Mouse (Mus musculus): Measurements from ENCODE around the gene Galnt16. TPM values are rescaled to one million over a fixed set of nuclear protein-coding genes. Genes with fewer than 3 reads are reported as not detected.
A peak's percentile ranks its signal among the peaks of the same experiment; 100 is the strongest.

Galnt16 gene
- polyA plus RNA-seq, 1 experiment from 2014 or later: 5.2 TPM

DNA sequence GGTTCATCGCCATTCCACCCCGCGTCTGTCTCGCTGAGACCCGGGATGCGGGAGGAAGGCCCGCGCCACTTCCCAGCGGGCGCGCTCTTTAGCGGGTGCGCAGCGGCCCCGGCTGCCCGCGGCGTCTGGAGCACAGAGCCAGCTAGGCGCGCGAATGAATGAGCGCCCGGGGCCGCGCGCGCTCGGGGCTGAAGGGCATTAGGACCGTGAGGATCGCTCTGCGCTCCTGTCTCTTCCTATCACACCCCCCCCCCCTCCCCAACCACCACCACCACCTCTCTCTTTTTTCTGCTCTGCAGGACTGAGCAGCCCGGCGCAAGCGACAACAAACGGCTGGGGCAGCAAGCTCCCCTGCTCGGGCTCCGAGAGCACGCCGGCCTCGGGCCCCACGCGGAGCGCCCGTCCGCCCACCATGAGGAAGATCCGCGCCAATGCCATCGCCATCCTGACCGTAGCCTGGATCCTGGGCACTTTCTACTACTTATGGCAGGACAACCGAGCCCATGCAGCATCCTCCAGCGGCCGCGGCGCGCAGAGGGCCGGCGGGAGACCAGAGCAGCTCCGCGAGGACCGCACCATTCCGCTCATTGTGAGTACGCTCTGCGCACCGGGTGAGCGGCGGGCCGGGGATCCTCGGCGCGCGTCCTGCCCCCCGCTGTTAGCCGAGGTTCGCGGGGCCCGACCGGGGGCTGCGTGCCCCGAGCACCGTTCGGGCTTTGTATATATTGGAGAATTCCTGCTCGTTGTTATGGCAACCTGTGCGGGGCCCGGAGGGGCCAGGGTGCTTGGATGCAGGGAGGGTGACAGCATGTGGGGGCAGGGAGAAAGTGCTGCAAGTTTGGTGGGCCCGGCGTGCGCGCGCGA is 912 bp downstream of the Galnt16 start:
- Histone ChIP-seq H3K4me3 (peak overlapping the region; percentile 76), H3K27ac (peak overlapping the region; percentile 56), H3K9me3 (no peaks in the 10 kb centered on the region), H3K4me1 (peaks cover 29% of the 10 kb centered on the region), H3K36me3 (no peaks in the 10 kb centered on the region), H3K27me3 (ENCODE audit: insufficient read depth, poor library complexity, severe bottlenecking) (peaks cover 99% of the 10 kb centered on the region)
- WGBS: under 1% methylated on average over 88 of the region's 90 CpGs
- DNase-seq (ENCODE audit: low spot score): no peak

DNA sequence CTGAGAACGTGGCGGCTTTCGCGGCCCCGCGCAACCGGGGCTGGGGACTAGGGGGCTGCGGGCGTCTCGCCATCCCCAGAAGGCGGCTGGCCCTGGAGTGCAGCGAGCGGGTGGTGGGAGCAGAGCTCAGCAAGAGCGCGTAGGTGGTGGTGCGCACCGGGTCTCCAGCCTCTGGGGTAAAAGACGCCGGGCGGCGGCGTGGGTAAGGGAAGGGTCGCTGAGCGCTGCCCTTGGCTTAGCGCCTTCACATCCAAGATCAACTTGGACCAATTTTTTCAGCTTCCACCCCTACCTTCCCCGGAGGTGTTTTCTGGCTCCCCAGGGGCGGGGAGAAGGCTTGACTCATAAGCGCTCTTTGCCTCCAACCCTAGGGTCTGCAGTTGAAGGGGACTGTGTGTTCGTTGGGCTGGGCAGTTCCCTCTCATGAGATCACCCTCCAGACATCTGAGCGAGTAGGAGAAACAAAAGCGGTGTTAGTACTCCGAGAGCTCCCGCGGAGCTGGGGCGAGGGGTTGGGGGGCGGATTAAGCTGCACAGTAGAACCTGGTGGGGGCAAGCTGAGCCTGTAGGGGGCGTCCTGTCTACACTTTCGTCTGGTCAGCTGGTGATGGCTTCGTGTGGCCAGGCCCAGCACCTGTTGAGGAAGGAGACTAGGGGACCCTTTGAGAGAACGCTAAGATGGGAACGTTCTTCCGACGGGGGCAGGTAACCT is 1.7 kb downstream of the Galnt16 start:
- Histone ChIP-seq H3K36me3 (no peaks in the 10 kb centered on the region), H3K4me3 (peak overlapping the region; percentile 76), H3K27ac (peak overlapping the region; percentile 56), H3K27me3 (ENCODE audit: insufficient read depth, poor library complexity, severe bottlenecking) (peaks cover 95% of the 10 kb centered on the region), H3K9me3 (no peaks in the 10 kb centered on the region), H3K4me1 (peaks cover 29% of the 10 kb centered on the region)
- WGBS: 2% methylated on average over 43 of the region's 43 CpGs
- DNase-seq (ENCODE audit: low spot score): peak; percentile 73

DNA sequence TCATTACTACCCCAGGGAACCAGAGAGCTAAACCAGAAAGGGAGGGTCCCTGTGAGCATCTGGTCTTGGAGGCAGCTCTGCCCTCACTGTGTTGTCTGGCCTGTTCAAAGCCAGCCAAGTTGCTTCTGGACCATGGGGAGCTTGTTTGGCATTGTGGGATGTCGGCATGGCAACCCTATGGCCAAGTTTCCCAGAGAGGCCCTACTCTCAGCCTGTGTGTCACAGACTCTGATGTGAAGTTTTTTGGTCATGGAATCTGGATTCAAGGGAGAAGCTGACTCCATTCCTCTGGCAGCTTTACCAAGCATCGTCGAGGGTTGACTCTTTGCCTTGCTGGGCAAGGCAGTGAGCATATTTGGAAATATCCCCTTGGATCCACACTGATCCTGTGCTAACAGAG is 3.9 kb downstream of the Galnt16 start:
- WGBS: 65% methylated on average over 3 of the region's 3 CpGs
- H3K4me1 ChIP-seq: peaks cover 36% of the 10 kb centered on the region
- H3K9me3 ChIP-seq: no peaks in the 10 kb centered on the region
- no peak overlapping the region for H3K4me3 ChIP-seq
- H3K27ac ChIP-seq: no peak overlapping the region
- no peak for DNase-seq (ENCODE audit: low spot score)
- H3K27me3 ChIP-seq (ENCODE audit: insufficient read depth, poor library complexity, severe bottlenecking): peaks cover 73% of the 10 kb centered on the region
- no peaks in the 10 kb centered on the region for H3K36me3 ChIP-seq

DNA sequence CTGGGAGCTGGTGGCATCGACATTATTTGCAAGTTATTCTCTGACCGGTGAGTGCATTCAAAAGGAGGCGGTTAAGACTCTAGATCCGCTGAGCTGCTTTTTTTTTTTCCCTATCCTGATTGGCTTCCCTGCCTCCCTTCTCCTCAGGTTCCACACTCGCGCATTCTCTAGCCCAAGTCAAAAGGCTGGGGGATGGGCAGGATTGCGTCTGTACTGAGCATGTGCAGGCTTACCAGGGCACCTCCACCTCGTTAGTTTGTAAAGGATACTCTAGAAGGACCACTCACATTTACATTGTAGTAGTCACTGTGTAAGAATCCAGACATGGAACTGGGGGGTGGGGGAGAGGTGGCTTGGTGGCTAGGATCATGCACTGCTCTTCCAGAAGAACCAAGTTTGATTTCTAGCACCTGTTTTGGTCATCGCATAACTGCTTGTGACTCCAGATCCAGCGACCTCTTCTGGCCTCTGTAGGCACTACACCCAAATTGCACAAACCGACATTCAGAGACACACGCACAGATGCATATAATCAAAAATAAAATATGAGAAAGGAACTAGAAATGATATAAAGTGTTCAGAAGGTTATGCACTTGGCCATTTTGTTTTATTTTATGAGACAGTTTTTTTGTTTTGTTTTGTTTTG is 6.3 kb downstream of the Galnt16 start:
- no peak overlapping the region for H3K27ac ChIP-seq
- WGBS: 22% methylated on average over 12 of the region's 12 CpGs
- H3K9me3 ChIP-seq: no peaks in the 10 kb centered on the region
- H3K4me3 ChIP-seq: no peak overlapping the region
- peaks cover 49% of the 10 kb centered on the region for H3K27me3 ChIP-seq (ENCODE audit: insufficient read depth, poor library complexity, severe bottlenecking)
- H3K4me1 ChIP-seq: peaks cover 34% of the 10 kb centered on the region
- H3K36me3 ChIP-seq: no peaks in the 10 kb centered on the region
- DNase-seq (ENCODE audit: low spot score): no peak

DNA sequence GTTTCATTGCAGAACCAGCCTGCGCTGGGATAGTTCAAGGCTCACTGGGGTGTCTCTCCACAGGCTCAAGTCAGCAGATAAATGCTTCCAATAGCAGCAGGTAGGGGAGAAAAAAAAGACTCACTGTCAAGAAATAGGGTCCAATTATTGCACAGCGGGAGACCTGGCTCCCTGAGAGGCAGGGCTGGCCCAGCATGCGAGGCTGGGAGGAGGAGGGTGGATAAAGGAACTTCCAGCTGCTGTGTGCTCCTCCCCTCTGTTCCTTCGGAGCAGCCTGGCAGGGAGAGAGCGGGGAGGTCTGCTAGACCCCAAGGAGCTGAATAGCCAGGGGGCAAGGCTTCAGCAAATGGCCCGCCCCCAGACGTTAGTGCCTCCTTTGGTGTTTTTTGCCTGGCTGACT is 7.4 kb downstream of the Galnt16 start:
- 20% methylated on average over 7 of the region's 7 CpGs for WGBS
- Histone ChIP-seq H3K9me3 (no peaks in the 10 kb centered on the region), H3K36me3 (no peaks in the 10 kb centered on the region), H3K4me3 (no peak overlapping the region), H3K27me3 (ENCODE audit: insufficient read depth, poor library complexity, severe bottlenecking) (peaks cover 38% of the 10 kb centered on the region), H3K4me1 (peaks cover 25% of the 10 kb centered on the region), H3K27ac (no peak overlapping the region)
- no peak for DNase-seq (ENCODE audit: low spot score)

DNA sequence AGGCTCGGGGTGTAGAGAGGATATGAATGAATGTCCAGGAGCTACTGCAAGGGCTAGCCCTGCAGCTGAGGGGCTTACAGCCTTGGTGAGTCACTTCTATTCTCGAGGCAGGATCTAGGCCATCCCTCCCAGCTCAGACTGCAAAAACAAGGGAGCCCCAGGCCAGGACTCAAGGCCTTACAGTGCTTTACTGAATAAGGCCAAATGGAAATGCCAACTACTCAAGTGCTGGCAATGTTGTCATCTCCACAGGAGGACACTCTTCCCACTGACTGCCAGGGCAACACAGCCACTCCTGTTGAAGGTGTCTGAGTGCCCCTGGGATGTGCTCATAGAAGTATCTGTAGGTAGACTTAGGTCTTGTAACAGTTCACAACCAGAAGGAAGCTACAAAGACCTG is 8.4 kb downstream of the Galnt16 start:
- 69% methylated on average over 2 of the region's 2 CpGs for WGBS
- H3K27ac ChIP-seq: no peak overlapping the region
- no peak overlapping the region for H3K4me3 ChIP-seq
- H3K27me3 ChIP-seq (ENCODE audit: insufficient read depth, poor library complexity, severe bottlenecking): peaks cover 28% of the 10 kb centered on the region
- DNase-seq (ENCODE audit: low spot score): no peak
- H3K36me3 ChIP-seq: no peaks in the 10 kb centered on the region
- peaks cover 22% of the 10 kb centered on the region for H3K4me1 ChIP-seq
- H3K9me3 ChIP-seq: no peaks in the 10 kb centered on the region

DNA sequence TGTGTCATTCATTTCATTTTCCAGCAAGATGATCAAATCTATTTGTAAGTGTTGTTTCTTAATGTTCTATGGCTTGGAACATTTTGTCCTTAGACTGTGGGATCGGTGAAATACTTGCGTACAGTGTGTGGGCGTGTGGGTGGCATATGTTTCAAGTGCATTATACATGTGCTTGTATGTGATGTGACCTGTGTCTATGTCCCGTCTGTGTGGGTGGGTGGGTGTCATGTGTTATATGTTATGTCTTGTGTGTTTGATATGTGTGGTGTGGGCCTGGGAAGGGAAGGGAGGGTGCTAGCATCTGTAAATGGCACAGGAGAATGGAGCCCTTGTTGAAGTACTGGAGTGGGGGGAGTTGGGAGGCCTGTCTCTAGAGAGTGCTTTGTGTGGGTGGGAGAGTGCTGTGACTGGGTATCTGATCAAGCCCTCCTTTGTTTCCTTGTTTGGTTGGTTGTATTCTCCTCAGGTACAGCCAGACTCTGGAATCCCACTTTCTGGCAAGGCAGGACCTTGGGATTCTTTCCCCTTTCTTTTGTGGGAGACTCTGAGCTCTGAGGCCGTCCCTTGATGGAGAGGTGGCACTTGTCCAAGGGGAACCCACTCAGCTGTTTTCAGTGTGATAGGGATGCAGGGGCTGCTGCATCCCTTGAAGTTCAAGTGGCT is 9.8 kb downstream of the Galnt16 start:
- Histone ChIP-seq H3K9me3 (no peaks in the 10 kb centered on the region), H3K4me3 (no peak overlapping the region), H3K27ac (no peak overlapping the region), H3K36me3 (no peaks in the 10 kb centered on the region), H3K27me3 (ENCODE audit: insufficient read depth, poor library complexity, severe bottlenecking) (0 out of 2 replicates have a peak, but pooled peaks cover 14% of the 10 kb centered on the region), H3K4me1 (peaks cover 27% of the 10 kb centered on the region)
- no peak for DNase-seq (ENCODE audit: low spot score)
- 75% methylated on average over 5 of the region's 5 CpGs for WGBS

DNA sequence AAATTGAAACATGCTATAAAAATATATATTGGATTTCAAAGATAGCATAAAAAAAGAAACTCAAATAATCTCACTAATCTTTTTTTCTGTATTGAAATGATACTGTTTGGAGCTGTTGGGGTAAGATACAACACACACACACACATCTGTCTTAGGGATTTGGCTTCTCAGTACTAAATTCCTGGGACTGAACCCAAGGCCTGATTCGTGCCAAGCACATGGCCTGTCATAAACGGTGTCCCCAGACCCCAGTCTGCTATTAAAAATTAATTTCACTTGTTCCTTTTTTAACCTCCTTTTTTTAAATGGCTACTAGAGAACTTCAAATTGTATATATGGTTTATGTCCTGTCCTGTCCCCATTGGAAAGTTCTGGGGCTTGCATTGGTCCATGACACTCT is 12.0 kb downstream of the Galnt16 start:
- no peak overlapping the region for H3K27ac ChIP-seq
- no peaks in the 10 kb centered on the region for H3K36me3 ChIP-seq
- DNase-seq (ENCODE audit: low spot score): no peak
- H3K4me3 ChIP-seq: no peak overlapping the region
- peaks cover 23% of the 10 kb centered on the region for H3K4me1 ChIP-seq
- H3K9me3 ChIP-seq: no peaks in the 10 kb centered on the region
- H3K27me3 ChIP-seq (ENCODE audit: insufficient read depth, poor library complexity, severe bottlenecking): peaks cover 5% of the 10 kb centered on the region; the same call in 1 of the 2 replicates
- WGBS: 82% methylated on average over 2 of the region's 2 CpGs

DNA sequence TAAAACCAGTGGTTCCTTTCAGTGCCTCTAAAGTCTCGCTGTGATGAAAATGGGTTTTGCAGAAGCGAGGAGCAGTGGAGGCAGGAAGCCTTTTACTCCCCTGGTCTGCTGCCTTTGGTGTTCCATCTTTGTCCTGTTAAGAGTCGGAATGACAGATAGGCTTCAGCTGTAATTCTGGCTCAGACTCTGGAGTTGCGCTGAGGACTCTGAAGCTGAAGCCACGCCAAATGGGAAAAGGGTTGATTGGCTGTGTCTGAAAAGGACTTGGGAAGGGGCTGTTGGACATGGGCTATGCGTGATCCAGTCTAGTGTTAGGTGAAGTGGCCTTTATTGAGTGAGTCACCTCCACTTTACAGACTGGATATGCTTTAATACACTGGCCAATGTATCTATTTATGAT is 12.6 kb downstream of the Galnt16 start:
- Histone ChIP-seq H3K4me3 (no peak overlapping the region), H3K27ac (no peak overlapping the region), H3K9me3 (no peaks in the 10 kb centered on the region), H3K36me3 (no peaks in the 10 kb centered on the region), H3K4me1 (peaks cover 19% of the 10 kb centered on the region), H3K27me3 (ENCODE audit: insufficient read depth, poor library complexity, severe bottlenecking) (peaks cover 5% of the 10 kb centered on the region; the same call in 1 of the 2 replicates)
- DNase-seq (ENCODE audit: low spot score): no peak
- WGBS: 72% methylated on average over 6 of the region's 6 CpGs

DNA sequence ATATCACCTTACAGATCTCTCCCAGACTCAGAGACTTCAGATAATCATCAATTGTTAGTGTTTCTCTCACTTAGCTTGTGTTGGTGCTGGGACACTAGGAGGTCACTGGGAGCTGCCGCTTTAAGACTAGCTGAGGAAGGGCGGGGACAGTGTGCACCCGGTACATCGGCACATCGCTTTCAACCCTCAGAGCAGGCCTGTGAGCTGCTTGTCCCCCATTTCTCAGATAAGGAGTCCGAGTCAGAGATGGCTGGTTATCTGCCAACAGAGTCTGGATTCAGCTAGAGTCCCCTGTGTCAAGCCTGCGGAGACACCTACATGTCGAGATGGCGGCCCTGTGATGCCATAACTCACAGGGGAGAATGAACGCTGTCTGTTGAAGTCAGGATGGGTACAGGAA is 13.5 kb downstream of the Galnt16 start:
- Histone ChIP-seq H3K36me3 (no peaks in the 10 kb centered on the region), H3K9me3 (no peaks in the 10 kb centered on the region), H3K27ac (no peak overlapping the region), H3K27me3 (ENCODE audit: insufficient read depth, poor library complexity, severe bottlenecking) (peaks cover 5% of the 10 kb centered on the region; the same call in 1 of the 2 replicates), H3K4me3 (no peak overlapping the region), H3K4me1 (peaks cover 15% of the 10 kb centered on the region)
- 44% methylated on average over 10 of the region's 10 CpGs for WGBS
- peak; percentile 81 for DNase-seq (ENCODE audit: low spot score)

DNA sequence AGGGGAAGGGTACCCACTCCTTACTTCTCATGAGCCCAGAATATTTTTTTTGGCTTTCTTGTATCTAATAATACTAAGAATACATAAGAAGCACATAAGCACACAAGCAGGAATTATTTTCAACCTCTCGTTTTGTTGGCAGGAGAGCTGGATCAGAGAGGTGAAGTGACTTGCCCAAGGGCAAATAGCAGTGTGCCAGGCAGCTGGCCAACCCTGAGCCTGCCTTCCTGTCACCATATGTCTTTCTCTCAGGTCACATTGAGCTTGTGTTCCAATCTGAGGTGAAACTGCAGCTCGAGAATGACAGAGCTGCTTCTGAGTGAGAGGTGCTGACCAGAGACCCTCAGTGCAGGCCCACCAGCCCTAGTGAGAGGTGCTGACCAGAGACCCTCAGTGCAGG is 15.8 kb downstream of the Galnt16 start:
- no peak overlapping the region for H3K27ac ChIP-seq
- peaks cover 9% of the 10 kb centered on the region for H3K27me3 ChIP-seq (ENCODE audit: insufficient read depth, poor library complexity, severe bottlenecking)
- no peak for DNase-seq (ENCODE audit: low spot score)
- 55% methylated on average over 2 of the region's 2 CpGs for WGBS
- no peaks in the 10 kb centered on the region for H3K9me3 ChIP-seq
- no peaks in the 10 kb centered on the region for H3K36me3 ChIP-seq
- peaks cover 18% of the 10 kb centered on the region for H3K4me1 ChIP-seq
- H3K4me3 ChIP-seq: no peak overlapping the region

DNA sequence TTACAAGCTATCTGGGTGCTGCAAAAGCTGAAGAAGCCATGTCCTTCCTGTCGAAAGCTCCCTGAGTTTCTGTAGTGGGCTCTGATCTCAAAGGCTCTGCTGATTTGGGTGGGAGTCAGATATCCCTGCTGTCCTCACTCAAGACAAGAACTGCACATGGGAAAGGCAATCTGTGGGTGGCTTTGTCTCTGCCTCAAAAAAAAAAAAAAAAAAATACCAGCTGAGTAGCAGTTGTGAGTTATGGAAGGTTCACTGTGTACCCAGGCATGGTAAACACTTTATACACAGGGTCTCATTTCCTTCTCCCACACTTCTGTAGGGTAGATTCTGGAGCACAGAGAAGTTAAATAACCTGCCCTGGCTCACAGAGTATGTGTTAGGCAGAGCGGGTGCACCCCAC is 19.2 kb downstream of the Galnt16 start:
- Histone ChIP-seq H3K36me3 (no peaks in the 10 kb centered on the region), H3K4me3 (no peak overlapping the region), H3K27ac (no peak overlapping the region), H3K4me1 (peaks cover 12% of the 10 kb centered on the region; the same call in 1 of the 2 replicates), H3K27me3 (ENCODE audit: insufficient read depth, poor library complexity, severe bottlenecking) (peaks cover 9% of the 10 kb centered on the region), H3K9me3 (no peaks in the 10 kb centered on the region)
- 74% methylated on average over 2 of the region's 2 CpGs for WGBS
- no peak for DNase-seq (ENCODE audit: low spot score)

Data from heart, embryonic 10.5 days (tissue).